36 mouse cellular contexts compared by ENCODE assay signal in the genomic region with DNA sequence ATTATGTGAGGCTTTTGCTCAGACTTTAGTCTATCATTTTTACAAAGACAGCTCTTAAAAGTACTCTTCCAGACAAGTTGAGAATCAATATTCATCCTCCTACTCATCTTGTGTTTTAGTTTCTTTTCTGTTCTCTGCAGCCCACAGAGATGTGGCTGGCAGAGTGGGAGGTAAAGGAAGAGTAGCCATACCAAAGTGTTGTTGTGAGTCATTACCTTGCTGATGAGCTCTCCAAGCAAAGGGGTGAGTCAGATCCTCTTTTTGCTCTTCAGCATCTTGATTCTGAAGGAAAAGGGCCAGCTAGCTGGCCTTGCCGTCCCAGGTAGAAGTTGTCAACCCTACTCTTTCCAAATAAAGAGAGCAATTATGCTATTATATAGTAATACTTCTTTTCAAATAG.
A peak's percentile ranks its signal among the peaks of the same experiment; 100 is the strongest.
DNase-seq lines count a peak whose midpoint lies in the region; ATAC-seq lines count a peak whose summit lies in the region.
"Had no signal": no experiment of that assay in that cellular context is flagged by ENCODE, and none has a peak within 500 bp of the region (broad histone marks: within the 10 kb centered on the region; RNA-seq: fewer than 3 reads in every experiment).

No protein-coding gene starts in this region.

- no peak overlapping the region for H3K27ac ChIP-seq in neural tube, embryonic 15.5 days (replicated peaks)
- H3K27ac ChIP-seq: embryonic facial prominence, embryonic 12.5 days; forebrain, embryonic 15.5 days; gastrocnemius, adult 2 months; hindbrain, embryonic 12.5 days; limb, embryonic 10.5 days; limb, embryonic 15.5 days; liver, embryonic 13.5 days; macrophage; midbrain, embryonic 13.5 days; neural tube, embryonic 13.5 days had no signal

- no peak for ATAC-seq in neural tube, embryonic 15.5 days (ENCODE audit: low FRiP score)
- ATAC-seq: CD4-positive, CD25-positive, alpha-beta regulatory T cell, adult 4 months; forebrain, embryonic 15.5 days; intestine, postnatal 0 days; lung, postnatal 0 days; midbrain, embryonic 13.5 days had no signal

- DNase-seq in frontal cortex, adult 2 months (ENCODE audit: extremely low spot score in 1 of 2, low spot score in 1 of 2), result peak; percentile 9 to 37
- no peak for DNase-seq in frontal cortex, postnatal 10 days (ENCODE audit: low spot score in 2 of 2)
- DNase-seq in left cerebral cortex, adult 18-20 months (ENCODE audit: low spot score in 2 of 2), result peak; percentile 7 to 18
- no peak for DNase-seq in left cerebral cortex, adult 11 months (ENCODE audit: low spot score)
- DNase-seq in right cerebral cortex, postnatal 25 days, result peak; percentile 9
- no peak for DNase-seq in right cerebral cortex, postnatal 4 days
- DNase-seq in telencephalon, adult 2 months (ENCODE audit: low read depth, low spot score), result peak; percentile 38
- DNase-seq: adrenal gland, postnatal 10 days; cerebellum, adult 11-12 months; cerebellum, adult 9-11 months; embryo, embryonic 11 days; gastrocnemius, adult 2 months; gastrocnemius, postnatal 36 days; heart, adult 18-20 months; heart, postnatal 36 days; kidney, adult 9 months; kidney, postnatal 10 days; liver, embryonic 13.5 days; lung, adult 18-20 months; retina, postnatal 1 day; spleen, adult 18-20 months; thymus, adult 18-20 months; thymus, postnatal 36 days had no signal

- no peaks in the 10 kb centered on the region for H3K36me3 ChIP-seq in neural tube, embryonic 15.5 days
- H3K36me3 ChIP-seq: embryonic facial prominence, embryonic 12.5 days; forebrain, embryonic 15.5 days; hindbrain, embryonic 12.5 days; limb, embryonic 10.5 days; limb, embryonic 15.5 days; liver, embryonic 13.5 days; midbrain, embryonic 13.5 days; neural tube, embryonic 13.5 days had no signal

- H3K9ac ChIP-seq in neural tube, embryonic 15.5 days (replicated peaks), result no peak overlapping the region
- H3K9ac ChIP-seq: embryonic facial prominence, embryonic 12.5 days; forebrain, embryonic 15.5 days; hindbrain, embryonic 12.5 days; limb, embryonic 15.5 days; liver, embryonic 13.5 days; midbrain, embryonic 13.5 days; neural tube, embryonic 13.5 days had no signal

- H3K9me3 ChIP-seq in neural tube, embryonic 15.5 days (replicated peaks), result no peaks in the 10 kb centered on the region
- H3K9me3 ChIP-seq: embryonic facial prominence, embryonic 12.5 days; forebrain, embryonic 15.5 days; hindbrain, embryonic 12.5 days; limb, embryonic 10.5 days; limb, embryonic 15.5 days; liver, embryonic 13.5 days; midbrain, embryonic 13.5 days; neural tube, embryonic 13.5 days had no signal

- no peak overlapping the region for H3K4me2 ChIP-seq in neural tube, embryonic 15.5 days
- H3K4me2 ChIP-seq: embryonic facial prominence, embryonic 12.5 days; forebrain, embryonic 15.5 days; heart, embryonic 11.5 days; hindbrain, embryonic 12.5 days; limb, embryonic 15.5 days; liver, embryonic 13.5 days; midbrain, embryonic 13.5 days; neural tube, embryonic 13.5 days had no signal

- H3K4me1 ChIP-seq in neural tube, embryonic 15.5 days, result no peaks in the 10 kb centered on the region
- H3K4me1 ChIP-seq: embryonic facial prominence, embryonic 12.5 days; forebrain, embryonic 15.5 days; hindbrain, embryonic 12.5 days; limb, embryonic 10.5 days; limb, embryonic 15.5 days; liver, embryonic 13.5 days; midbrain, embryonic 13.5 days; neural tube, embryonic 13.5 days had no signal

- H3K4me3 ChIP-seq in neural tube, embryonic 15.5 days (replicated peaks), result no peak overlapping the region
- H3K4me3 ChIP-seq: embryonic facial prominence, embryonic 12.5 days; forebrain, embryonic 15.5 days; gastrocnemius, adult 2 months; hindbrain, embryonic 12.5 days; limb, embryonic 10.5 days; limb, embryonic 15.5 days; liver, embryonic 13.5 days; midbrain, embryonic 13.5 days; neural tube, embryonic 13.5 days had no signal

- WGBS in neural tube, embryonic 15.5 days, result 91% methylated on average over 1 of the region's 1 CpGs

- no peaks in the 10 kb centered on the region for H3K27me3 ChIP-seq in neural tube, embryonic 15.5 days (replicated peaks)
- H3K27me3 ChIP-seq: embryonic facial prominence, embryonic 12.5 days; forebrain, embryonic 15.5 days; hindbrain, embryonic 12.5 days; limb, embryonic 15.5 days; liver, embryonic 13.5 days; midbrain, embryonic 13.5 days; neural tube, embryonic 13.5 days had no signal

Comparison
In these comparisons a context has a peak if more than half of its experiments do, and no peak if none do; other contexts are left out.
1. DNase-seq: peak in frontal cortex, adult 2 months (2 of 2), left cerebral cortex, adult 18-20 months (2 of 2), right cerebral cortex, postnatal 25 days (single experiment) and telencephalon, adult 2 months (single experiment); none in frontal cortex, postnatal 10 days (0 of 2), left cerebral cortex, adult 11 months (single experiment) and right cerebral cortex, postnatal 4 days (single experiment).